Mouse (Mus musculus) stomach, postnatal 0 days (tissue): ENCODE results near the gene Olfr1280. TPM values are rescaled to one million over a fixed set of nuclear protein-coding genes. Genes with fewer than 3 reads are reported as not detected.
"Not testable (repeated sequence)": the region's sequence is repeated elsewhere in the genome, so short reads cannot be mapped to it uniquely, and the experiment has no call there.

Experiments used
- ATAC-seq: fragments of 200-750 bp; cut with Nextera tagmentation; 2 replicates; pipeline ENCODE4 v1.8.0; 2017; ENCODE audit not compliant: low FRiP score, low TSS enrichment
- DNase-seq: peaks from one replicate; pipeline ENCODE4 v3.0.0-alpha.2; 2016; ENCODE audit warnings: low spot score
- H3K27ac ChIP-seq: fragments of 300-500 bp; sonication (generic); replicated peaks from 2 replicates; pipeline ENCODE4 v1.5.1; 2014; ENCODE audit warnings: mild to moderate bottlenecking, control low read depth
- H3K27me3 ChIP-seq: fragments of 300-500 bp; sonication (generic); 2 replicates; pipeline ENCODE4 v1.6.1; 2014; ENCODE audit warnings: low read length; ENCODE audit not compliant: control insufficient read depth, insufficient read depth
- H3K36me3 ChIP-seq: fragments of 300-500 bp; sonication (generic); 2 replicates; pipeline ENCODE4 v1.6.1; 2014; ENCODE audit warnings: low read length, mixed read lengths; ENCODE audit not compliant: control insufficient read depth, insufficient read depth
- H3K4me1 ChIP-seq: fragments of 300-500 bp; sonication (generic); replicated peaks from 2 replicates; pipeline ENCODE4 v1.6.1; 2014; ENCODE audit warnings: antibody characterized with exemption; ENCODE audit not compliant: control insufficient read depth, insufficient read depth
- H3K4me2 ChIP-seq: fragments of 300-500 bp; sonication (generic); replicated peaks from 2 replicates; pipeline ENCODE4 v1.6.1; 2014; ENCODE audit warnings: low read depth, mild to moderate bottlenecking, control low read depth, moderate library complexity
- H3K4me3 ChIP-seq: fragments of 300-500 bp; sonication (generic); 2 replicates; pipeline ENCODE4 v1.5.1; 2014; ENCODE audit warnings: low read depth, low read length, control low read depth
- H3K9ac ChIP-seq: fragments of 300-500 bp; sonication (generic); 2 replicates; pipeline ENCODE4 v1.6.1; 2014; ENCODE audit warnings: mild to moderate bottlenecking, low read length, control low read depth, mixed read lengths
- H3K9me3 ChIP-seq: fragments of 300-500 bp; sonication (generic); 2 replicates; pipeline ENCODE4 v1.6.1; 2016; ENCODE audit warnings: low read length; ENCODE audit not compliant: control insufficient read depth
- CTCF ChIP-seq: IDR thresholded peaks from 2 replicates; pipeline ENCODE4 v1.5.1; 2016; ENCODE audit warnings: antibody characterized with exemption, low read depth, mild to moderate bottlenecking, moderate library complexity
- EP300 ChIP-seq: optimal IDR thresholded peaks from 2 replicates; pipeline ENCODE3; 2016; ENCODE audit warnings: antibody characterized with exemption
- WGBS: fragments of 180-500 bp; shearing (Covaris S2); extraction: QIAGEN DNeasy Blood & Tissue Kit; methylation state at CpG from one replicate; pipeline ENCODE4 v1.1.7; 2014; 5-methylcytosine and 5-hydroxymethylcytosine counted together
- polyA plus RNA-seq: library from polyadenylated mRNA; unstranded; fragments of >200 nt; fragmentation: Nextera tagmentation; extraction: Ambion mirVana; gene quantifications from 2 replicates; pipeline ENCODE4 v1.2.1, GENCODE M21; 2015

Gene Olfr1280
- polyA plus RNA-seq, result not detected in 2 replicates

DNA sequence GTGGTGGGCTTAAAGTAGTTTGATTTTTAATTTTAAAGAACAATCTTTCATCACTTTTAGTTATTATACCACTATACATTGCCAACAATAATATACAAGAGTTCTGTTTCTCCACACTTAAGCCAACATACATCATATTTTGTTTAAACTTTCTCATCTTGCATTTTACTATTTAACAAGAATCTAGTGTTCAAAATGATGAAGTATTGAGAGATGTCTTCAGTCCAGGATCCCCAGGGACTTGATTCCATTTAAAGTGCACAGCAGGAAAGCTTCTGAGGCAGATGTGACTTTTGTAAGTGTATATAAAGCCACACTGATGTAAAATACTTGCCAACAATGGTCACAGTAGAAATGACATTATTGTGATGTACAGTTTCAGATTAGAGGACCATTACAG is at the start of gene Olfr1280:
Olfr1280 (plus strand) TSS at position 301 of the 400 bp plus-strand sequence.
- Histone ChIP-seq H3K4me2 (no peak within 1 kb of the TSS), H3K9me3 (no peaks in the 10 kb centered on the region), H3K36me3 (no peaks in the 10 kb centered on the region), H3K27ac (no peak within 1 kb of the TSS), H3K27me3 (no peaks in the 10 kb centered on the region), H3K4me3 (no peak within 1 kb of the TSS), H3K4me1 (no peaks in the 10 kb centered on the region), H3K9ac (no peak within 1 kb of the TSS)
- TF ChIP-seq EP300, result no peak
- no peak for TF ChIP-seq CTCF
- DNase-seq, result no peak
- no peak for ATAC-seq

DNA sequence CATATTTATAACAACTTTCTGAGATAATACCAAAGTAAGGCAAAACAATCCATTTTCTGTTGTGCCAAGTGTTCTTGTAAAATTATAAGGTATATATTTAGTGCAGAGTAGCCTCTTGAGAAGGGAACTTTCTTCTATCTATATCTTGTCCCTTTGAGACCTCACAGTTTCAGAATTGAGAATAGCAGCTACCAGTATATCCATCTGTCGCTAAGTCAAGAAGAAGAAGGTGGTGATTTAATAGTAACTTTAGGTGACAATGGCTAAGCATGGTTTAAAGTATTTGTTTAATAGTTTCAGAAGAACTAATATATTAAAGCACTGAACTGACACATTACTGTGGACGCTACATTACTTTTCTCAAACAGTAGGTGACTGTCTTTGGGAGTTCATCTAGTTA is 39.8 kb upstream of the Olfr1280 start, which contains the start of gene Olfr1277:
Olfr1277 (minus strand) TSS at position 101 of the 400 bp plus-strand sequence.
- H3K9me3 ChIP-seq, result no peaks in the 10 kb centered on the region
- DNase-seq (no peak), ATAC-seq (no peak)
- H3K27ac ChIP-seq, result no peak within 1 kb of the TSS
- no peaks in the 10 kb centered on the region for H3K27me3 ChIP-seq
- no peaks in the 10 kb centered on the region for H3K4me1 ChIP-seq
- TF ChIP-seq CTCF (no peak), EP300 (no peak)
- H3K9ac ChIP-seq, result no peak within 1 kb of the TSS
- 68% methylated on average over 2 of the region's 2 CpGs for WGBS
- H3K4me2 ChIP-seq, result no peak within 1 kb of the TSS
- H3K4me3 ChIP-seq, result no peak within 1 kb of the TSS
- H3K36me3 ChIP-seq, result no peaks in the 10 kb centered on the region

DNA sequence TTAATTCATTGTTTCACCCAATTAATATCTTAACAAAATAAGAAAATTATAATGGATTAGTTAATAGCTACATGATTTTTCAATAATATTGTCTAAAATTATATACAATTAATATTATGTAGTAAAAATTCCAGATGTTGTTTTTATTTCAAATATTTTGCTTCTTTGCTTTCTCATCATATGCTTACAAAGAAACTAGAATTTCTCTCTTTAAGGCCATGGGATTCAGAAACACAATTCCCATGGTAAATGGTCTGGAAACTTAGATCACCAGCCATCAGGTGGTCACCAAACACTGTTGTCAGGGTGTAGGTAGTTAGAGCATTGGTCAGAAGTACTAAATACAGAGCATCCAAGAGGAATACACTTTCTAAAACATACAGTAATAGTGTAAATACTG is 24.0 kb upstream of the Olfr1280 start, which contains the start of gene Olfr1278:
Olfr1278 (plus strand) TSS at position 301 of the 400 bp plus-strand sequence.
- H3K27ac ChIP-seq, result no peak within 1 kb of the TSS
- TF ChIP-seq CTCF, result no peak
- TF ChIP-seq EP300, result no peak
- no peak for ATAC-seq
- no peak within 1 kb of the TSS for H3K4me3 ChIP-seq
- no peak within 1 kb of the TSS for H3K4me2 ChIP-seq
- H3K27me3 ChIP-seq, result no peaks in the 10 kb centered on the region
- no peaks in the 10 kb centered on the region for H3K36me3 ChIP-seq
- DNase-seq, result no peak
- H3K4me1 ChIP-seq, result no peaks in the 10 kb centered on the region
- H3K9me3 ChIP-seq, result no peaks in the 10 kb centered on the region
- no peak within 1 kb of the TSS for H3K9ac ChIP-seq

GRCm38 (mm10) chr2:111298541-111298940 is 15.3 kb upstream of the Olfr1280 start:
- Histone ChIP-seq H3K27me3 (no peaks in the 10 kb centered on the region), H3K9ac (no peak overlapping the region), H3K36me3 (no peaks in the 10 kb centered on the region), H3K4me2 (no peak overlapping the region), H3K4me3 (no peak overlapping the region), H3K4me1 (no peaks in the 10 kb centered on the region), H3K27ac (no peak overlapping the region), H3K9me3 (no peaks in the 10 kb centered on the region)
- ATAC-seq, result no peak
- TF ChIP-seq EP300, result no peak
- TF ChIP-seq CTCF, result no peak
- no peak for DNase-seq

GRCm38 (mm10) chr2:111300374-111300773 is 13.4 kb upstream of the Olfr1280 start, which contains the start of gene Olfr1279:
Olfr1279 (plus strand) TSS chr2:111300635.
- no peaks in the 10 kb centered on the region for H3K27me3 ChIP-seq
- H3K36me3 ChIP-seq, result no peaks in the 10 kb centered on the region
- H3K4me3 ChIP-seq, result no peak within 1 kb of the TSS
- H3K9me3 ChIP-seq, result no peaks in the 10 kb centered on the region
- no peak within 1 kb of the TSS for H3K4me2 ChIP-seq
- no peak for DNase-seq
- TF ChIP-seq CTCF, result no peak
- no peak for TF ChIP-seq EP300
- no peak within 1 kb of the TSS for H3K27ac ChIP-seq
- H3K9ac ChIP-seq, result no peak within 1 kb of the TSS
- H3K4me1 ChIP-seq, result no peaks in the 10 kb centered on the region
- no peak for ATAC-seq

- TF ChIP-seq EP300, result no peak
- TF ChIP-seq CTCF, result no peak
- ATAC-seq (no peak), DNase-seq (no peak)
- Histone ChIP-seq H3K9me3 (no peaks in the 10 kb centered on the region), H3K27me3 (no peaks in the 10 kb centered on the region), H3K27ac (no peak within 1 kb of the TSS), H3K4me1 (no peaks in the 10 kb centered on the region), H3K4me2 (no peak within 1 kb of the TSS), H3K36me3 (no peaks in the 10 kb centered on the region), H3K4me3 (no peak within 1 kb of the TSS), H3K9ac (no peak within 1 kb of the TSS)
- WGBS, result 50% methylated on average over 2 of the region's 2 CpGs
Observed at GRCm38 (mm10) chr2:111326220-111326619, 12.4 kb downstream of the Olfr1280 start, which contains the start of gene Olfr1281. Olfr1281 (plus strand) TSS chr2:111326520.

- H3K4me2 ChIP-seq, H3K4me1 ChIP-seq, H3K36me3 ChIP-seq, H3K4me3 ChIP-seq, H3K9me3 ChIP-seq, H3K27ac ChIP-seq, H3K27me3 ChIP-seq, H3K9ac ChIP-seq, ATAC-seq, DNase-seq: not testable (repeated sequence)
- 88% methylated on average over 5 of the region's 5 CpGs for WGBS
Observed at GRCm38 (mm10) chr2:111333721-111334120, 19.9 kb downstream of the Olfr1280 start.
